Mouse (Mus musculus): Measurements from ENCODE around the gene Agbl4. TPM values are rescaled to one million over a fixed set of nuclear protein-coding genes. Genes with fewer than 3 reads are reported as not detected.
A peak's percentile ranks its signal among the peaks of the same experiment; 100 is the strongest.

Gene Agbl4
- total RNA-seq, 2 experiments from 2014 or later, result 8.8 to 12.3 TPM

DNA sequence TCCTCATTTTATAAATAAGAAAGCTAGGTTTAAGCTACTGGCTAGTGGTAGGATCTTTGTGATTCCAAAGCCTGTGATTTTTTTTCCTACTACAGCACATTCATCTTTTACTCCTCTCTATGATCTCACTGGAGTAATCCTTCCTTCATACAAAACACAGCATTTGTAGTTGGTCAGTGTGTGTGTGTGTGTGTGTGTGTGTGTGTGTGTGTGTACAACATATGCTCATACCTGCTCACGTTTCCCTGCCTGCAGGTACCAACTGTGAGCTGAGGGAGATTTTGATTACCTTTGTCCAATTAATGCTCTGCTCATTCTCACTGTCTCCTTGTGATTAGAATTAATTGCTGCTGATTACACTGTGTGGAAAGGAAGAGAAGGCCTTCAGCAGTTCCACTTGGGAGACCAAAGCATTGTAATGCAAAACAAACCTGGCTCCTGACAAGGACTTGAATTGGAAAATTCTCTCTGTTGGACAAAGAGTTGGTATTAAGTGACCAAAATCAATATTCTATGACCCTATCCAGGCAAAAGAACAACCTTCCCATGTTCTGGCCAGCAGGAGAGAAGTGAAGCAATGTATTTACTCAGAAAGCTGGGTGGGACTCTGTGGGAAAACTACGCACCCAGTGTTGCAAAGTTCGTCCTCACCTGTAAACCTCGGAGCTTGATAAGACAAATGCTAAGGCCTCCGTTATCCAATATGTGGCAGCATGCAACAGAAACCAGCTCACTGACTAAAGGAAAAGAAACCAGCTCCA lies 1241.7 kb downstream of the Agbl4 start:
- no peak for DNase-seq (ENCODE audit: low spot score in 2 of 2)

GRCm38 (mm10) chr4:111645117-111645830 lies 1247.8 kb downstream of the Agbl4 start:
- DNase-seq (ENCODE audit: low spot score in 2 of 2), result peak; percentile 73 to 82

GRCm38 (mm10) chr4:111645831-111646166 lies 1248.3 kb downstream of the Agbl4 start:
- DNase-seq (ENCODE audit: low spot score in 2 of 2), result peak; percentile 14 to 46

DNA sequence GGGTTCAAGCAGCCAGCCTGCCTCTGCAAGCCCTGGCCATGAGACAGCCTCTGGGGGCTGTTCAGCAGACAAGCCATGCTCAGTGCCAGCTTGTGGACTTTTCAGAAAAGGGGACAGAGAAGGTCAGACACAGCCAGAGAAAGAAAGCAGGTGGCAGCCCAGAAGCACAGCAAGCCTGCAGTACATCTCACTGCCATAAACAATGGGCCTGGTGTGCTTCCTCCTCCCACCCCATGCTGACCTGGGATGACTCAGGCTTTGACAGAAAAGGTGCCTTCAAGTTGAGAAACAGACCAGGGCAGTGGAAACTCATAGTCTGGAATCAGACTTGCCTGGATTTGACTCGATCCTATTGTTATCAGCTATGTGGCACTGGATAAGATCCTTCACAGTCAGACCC lies 1256.0 kb downstream of the Agbl4 start:
- DNase-seq (ENCODE audit: low spot score in 2 of 2), result no peak

DNA sequence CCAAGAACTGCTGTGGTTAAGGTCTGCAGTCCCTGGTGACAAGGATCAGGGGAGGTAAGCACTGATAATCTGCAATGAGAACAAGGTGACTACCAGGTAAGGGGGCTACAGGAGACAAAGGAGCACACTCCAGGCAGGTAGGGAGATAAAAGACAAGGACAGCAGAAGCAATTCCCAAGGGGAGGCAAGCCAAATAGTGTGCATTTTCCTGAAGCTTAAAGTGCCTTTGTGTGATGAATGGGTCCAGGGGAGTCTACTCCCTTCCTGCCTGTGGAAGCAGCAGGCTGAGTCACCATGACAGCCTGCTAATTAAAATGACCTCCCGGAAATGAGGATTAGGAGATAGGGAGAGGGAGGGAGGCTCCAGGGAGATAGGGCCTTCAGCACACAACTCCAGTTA lies 1266.3 kb downstream of the Agbl4 start:
- no peak for DNase-seq (ENCODE audit: low spot score in 2 of 2)

- peak; percentile 25 to 44 for DNase-seq (ENCODE audit: low spot score in 2 of 2)
These were observed 1266.7 kb downstream of the Agbl4 start for GRCm38 (mm10) chr4:111664146-111664545.

DNA sequence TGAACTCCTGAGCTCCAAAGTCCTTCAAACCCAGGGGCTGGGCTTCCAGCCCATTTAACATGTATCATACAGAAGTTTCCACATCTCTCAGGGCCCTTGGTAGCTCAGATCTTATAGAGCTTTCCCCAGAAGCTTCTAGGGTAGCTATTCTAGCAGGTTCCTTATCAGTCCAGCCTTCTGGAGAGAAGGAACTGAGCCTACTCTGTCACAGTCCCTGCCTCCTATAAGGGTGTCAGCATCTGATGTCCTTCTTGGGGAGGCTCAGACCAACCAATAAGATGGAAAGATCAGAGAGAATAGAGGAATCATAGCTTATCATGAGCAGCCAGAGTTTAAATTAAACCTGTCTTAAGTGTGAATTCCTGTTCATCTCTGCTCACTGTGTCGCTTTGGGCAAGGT lies 1269.3 kb downstream of the Agbl4 start:
- no peak for DNase-seq (ENCODE audit: low spot score in 2 of 2)

- DNase-seq (ENCODE audit: low spot score in 2 of 2), result no peak
These were observed 1271.9 kb downstream of the Agbl4 start for GRCm38 (mm10) chr4:111669369-111669768.

GRCm38 (mm10) chr4:111670566-111671421 lies 1273.3 kb downstream of the Agbl4 start:
- no peak for DNase-seq (ENCODE audit: low spot score in 2 of 2)

DNA sequence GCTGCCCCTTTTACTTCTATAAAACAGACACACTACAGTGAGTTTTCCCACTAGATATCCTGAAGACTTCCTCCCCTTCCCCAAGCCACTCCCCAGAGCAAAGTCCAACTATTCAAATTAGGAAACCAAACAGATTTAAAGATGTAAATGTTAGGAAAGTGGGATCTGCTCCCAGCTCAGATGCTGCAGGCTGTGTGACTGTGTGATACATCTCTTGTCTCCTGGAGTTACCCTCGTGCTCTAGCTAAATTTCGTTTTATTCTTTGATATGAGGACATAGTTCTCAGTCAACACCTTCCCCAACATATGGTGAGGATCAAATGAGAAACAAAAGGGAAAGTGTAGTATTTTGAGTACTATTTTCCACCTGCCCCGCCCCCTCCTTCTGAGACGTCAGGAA lies 1274.0 kb downstream of the Agbl4 start:
- no peak for DNase-seq (ENCODE audit: low spot score in 2 of 2)

DNA sequence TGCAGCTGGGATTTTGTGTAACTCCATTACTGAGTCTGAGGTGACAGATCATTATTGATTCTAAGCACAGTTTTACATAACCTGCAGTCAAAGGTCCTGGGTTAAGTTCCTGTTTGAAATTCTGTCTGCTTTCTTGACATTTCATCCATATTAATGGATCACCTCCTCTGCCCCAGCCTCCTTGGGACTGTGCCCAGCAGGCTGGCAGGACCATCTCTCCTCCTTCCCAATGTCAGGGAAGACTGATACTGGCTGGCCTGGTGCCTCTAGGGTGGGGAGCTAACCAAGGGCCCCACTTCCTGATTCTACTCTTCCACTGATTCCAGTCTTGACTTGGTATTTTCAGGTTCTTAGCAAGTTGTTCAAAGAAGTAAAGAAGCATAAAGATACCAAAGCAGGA lies 1276.4 kb downstream of the Agbl4 start:
- DNase-seq (ENCODE audit: low spot score in 2 of 2), result no peak

DNA sequence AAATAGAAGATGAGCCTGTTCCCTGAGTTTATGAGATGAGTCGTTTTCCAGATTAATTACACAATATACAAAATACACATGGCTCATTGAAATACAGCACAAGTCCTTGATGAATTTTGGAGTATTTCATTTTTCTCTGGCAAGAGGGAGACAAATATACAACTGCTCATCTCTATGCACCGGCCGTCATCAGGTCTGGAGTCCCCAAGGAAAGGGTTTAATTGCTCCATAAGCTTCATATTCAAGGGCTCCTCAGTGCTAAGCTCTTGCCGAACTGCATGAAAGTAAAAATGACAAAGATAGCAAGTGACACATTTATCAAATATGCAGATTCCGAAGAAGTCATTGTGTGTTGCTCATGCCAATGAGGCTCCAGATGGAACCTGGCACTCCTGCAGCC lies 1284.5 kb downstream of the Agbl4 start:
- no peak for DNase-seq (ENCODE audit: low spot score in 2 of 2)

DNA sequence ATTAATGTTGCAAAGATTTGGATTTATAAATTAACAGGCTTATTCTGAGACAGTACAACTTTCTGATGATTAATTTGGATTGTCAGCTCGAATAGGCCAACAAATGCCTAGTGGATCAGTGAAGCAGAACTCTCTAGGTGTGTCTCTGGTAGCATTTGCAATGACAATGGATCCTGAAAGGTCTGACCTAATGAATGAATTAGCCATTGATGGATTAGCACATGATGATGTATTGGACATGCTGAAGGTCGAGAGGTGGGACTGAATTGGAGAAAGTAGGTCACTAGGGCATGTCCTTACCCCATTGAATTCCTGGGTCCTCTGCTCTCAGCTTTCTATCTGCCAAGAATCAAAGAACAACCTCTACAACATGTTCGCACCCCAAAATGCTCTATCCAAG lies 1285.3 kb downstream of the Agbl4 start:
- no peak for DNase-seq (ENCODE audit: low spot score in 2 of 2)

DNA sequence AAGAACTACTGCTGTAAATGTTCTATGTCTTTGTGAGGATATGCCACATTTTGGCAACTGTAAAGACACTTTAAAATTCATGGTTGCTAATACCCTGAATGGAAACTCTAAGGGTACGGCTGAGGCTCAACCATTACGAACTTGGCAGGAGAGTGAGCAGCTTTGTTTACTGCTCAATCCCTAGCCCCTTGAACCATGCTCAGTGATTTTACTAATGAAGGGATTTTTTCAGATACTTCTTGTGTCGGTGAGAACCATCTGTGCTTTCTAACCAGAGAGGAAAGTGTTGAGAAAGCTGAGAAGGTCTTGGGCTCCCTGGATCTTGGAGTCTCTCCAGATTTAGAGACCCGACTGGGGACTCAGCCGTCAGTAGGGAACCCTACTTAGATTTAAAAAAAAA lies 1286.4 kb downstream of the Agbl4 start:
- no peak for DNase-seq (ENCODE audit: low spot score in 2 of 2)

GRCm38 (mm10) chr4:111685951-111686350 lies 1288.5 kb downstream of the Agbl4 start:
- DNase-seq (ENCODE audit: low spot score in 2 of 2), result no peak

DNA sequence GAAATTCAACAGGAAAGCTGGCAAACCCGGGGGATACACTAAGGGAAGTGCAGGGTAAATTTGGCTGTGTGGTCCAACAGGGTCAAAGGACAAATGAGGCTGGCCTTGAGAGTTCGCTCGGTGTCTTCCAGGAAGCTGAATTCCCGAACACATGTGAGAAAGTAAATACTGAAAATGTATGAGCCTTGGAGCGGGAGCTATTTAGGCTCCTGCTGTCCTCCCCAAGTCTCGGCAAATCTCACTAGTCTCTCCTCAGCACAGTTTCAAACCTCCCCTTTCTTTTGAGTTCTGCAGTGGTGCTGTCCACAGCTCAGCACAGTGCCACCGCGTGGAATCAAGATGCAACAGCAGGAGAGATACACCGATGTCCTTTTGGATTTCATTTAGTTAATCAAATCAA lies 1289.5 kb downstream of the Agbl4 start:
- peak; percentile 41 to 65 for DNase-seq (ENCODE audit: low spot score in 2 of 2)

DNA sequence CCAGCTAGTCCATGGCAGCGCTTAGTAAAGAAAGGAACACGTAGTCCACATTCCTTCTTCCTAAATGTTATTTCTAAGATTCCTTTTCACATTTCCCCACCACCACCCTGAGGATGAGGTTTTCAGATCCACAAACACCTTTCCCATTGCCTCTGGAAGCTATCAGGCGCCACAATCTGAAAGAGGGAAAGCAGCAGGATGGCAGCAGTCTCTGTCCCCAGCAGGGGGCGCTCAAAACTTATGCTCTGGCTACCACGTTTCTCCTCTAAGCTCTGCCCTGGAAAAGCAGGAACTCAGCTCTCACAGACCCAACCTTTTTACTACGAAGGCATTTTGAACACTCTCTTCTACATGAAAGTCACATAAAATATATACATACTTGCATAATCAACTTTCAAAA lies 1290.2 kb downstream of the Agbl4 start:
- peak; percentile 82 to 87 for DNase-seq (ENCODE audit: low spot score in 2 of 2)

GRCm38 (mm10) chr4:111691057-111691543 lies 1293.6 kb downstream of the Agbl4 start:
- no peak for DNase-seq (ENCODE audit: low spot score in 2 of 2)

DNA sequence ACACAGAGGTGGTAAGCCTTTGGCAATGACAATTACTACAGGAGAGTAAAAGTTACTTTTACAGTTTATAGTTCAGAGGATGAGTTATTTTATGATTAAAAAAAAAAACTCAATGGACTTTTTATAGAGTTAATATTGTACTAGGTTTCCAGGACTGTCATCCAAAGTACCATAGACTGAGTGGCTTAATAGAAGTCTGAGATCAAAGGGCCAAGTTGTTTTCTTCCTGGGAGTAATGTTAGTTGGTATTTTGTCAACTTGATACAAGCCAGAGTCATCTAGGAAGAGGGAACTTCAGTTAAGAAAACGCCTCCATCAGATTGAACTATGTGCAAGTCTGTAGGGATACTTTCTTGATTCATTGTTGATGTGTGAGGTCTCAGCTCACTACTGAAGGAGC lies 1303.9 kb downstream of the Agbl4 start:
- DNase-seq (ENCODE audit: low spot score in 2 of 2), result no peak

GRCm38 (mm10) chr4:111704126-111704525 lies 1306.7 kb downstream of the Agbl4 start:
- DNase-seq (ENCODE audit: low spot score in 2 of 2), result no peak

- no peak for DNase-seq (ENCODE audit: low spot score in 2 of 2)
These were observed 1307.5 kb downstream of the Agbl4 start for GRCm38 (mm10) chr4:111704975-111705374.
